Mouse (Mus musculus) liver, embryonic 14 days (tissue): ENCODE measurements around the gene Lilrb4a. TPM values are rescaled to one million over a fixed set of nuclear protein-coding genes. Genes with fewer than 3 reads are reported as not detected.

Source experiments
- polyA plus RNA-seq: library from polyadenylated mRNA; depleted of rRNA; stranded (reverse); fragments of >200 nt; gene quantifications from 2 replicates; pipeline ENCODE4 v1.2.3, GENCODE M21; 2012; rRNA removed

The Lilrb4a gene
- 2.6 and 3.9 TPM in 2 replicates for polyA plus RNA-seq

DNA sequence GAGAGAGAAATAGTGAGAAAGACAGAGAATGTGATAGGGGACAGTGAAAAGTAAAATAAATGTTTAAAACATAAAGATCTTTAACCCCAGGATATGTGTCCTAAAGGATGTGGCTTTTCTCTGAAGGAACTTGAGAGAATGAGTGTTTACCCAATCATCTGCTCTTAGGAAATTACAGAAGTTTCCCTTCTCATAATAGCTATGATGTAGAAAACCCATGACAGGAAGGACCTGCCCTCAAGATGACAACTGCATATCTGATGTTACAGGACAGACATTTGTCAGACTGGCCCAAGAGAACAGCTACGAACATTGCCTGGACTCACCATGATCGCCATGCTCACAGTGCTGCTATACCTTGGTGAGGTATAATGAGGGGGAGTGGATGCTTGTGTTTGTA is at the start of gene Lilrb4a:
Gene Lilrb4a, plus strand, starts transcription at position 266 of the 400 bp plus-strand sequence.

GRCm38 (mm10) chr10:51480397-51480796 is 10.4 kb upstream of the Lilrb4a start, which contains the start of the genes Gm49339 and Lilr4b:
Gm49339 (plus strand) TSS chr10:51480612.
Lilr4b (plus strand) TSS chr10:51480632.

Other genes starting within 250 kb of the Lilrb4a start
- 0.95 and 2.0 TPM in 2 replicates for gene Gm49339, start 10.3 kb upstream of the Lilrb4a start, polyA plus RNA-seq
- gene Lilr4b, start 10.3 kb upstream of the Lilrb4a start, polyA plus RNA-seq, result 0.57 and 1.1 TPM in 2 replicates
- gene Fam162b, start 99.6 kb downstream of the Lilrb4a start, polyA plus RNA-seq, result not detected in 2 replicates
- 0.01 TPM in 1 of 2 replicates, not detected in the other for gene Gprc6a, start 140.5 kb downstream of the Lilrb4a start, polyA plus RNA-seq
- gene Rfx6, start 186.8 kb downstream of the Lilrb4a start, polyA plus RNA-seq, result 0.01 TPM in 2 replicates